Mouse (Mus musculus) monocyte, adult 5-6 weeks (primary cell): ENCODE measurements around the gene Plxnb1. TPM values are rescaled to one million over a fixed set of nuclear protein-coding genes. Genes with fewer than 3 reads are reported as not detected.
A peak's percentile ranks its signal among the peaks of the same experiment; 100 is the strongest.

ENCODE experiments used
- ATAC-seq: fragments of 153-309, 156-312 bp; replicated peaks from 2 replicates; pipeline ENCODE4 v1.8.0; 2017; ENCODE audit warnings: mild to moderate bottlenecking; ENCODE audit not compliant: low TSS enrichment, insufficient number of reproducible peaks, severe bottlenecking, poor library complexity, low FRiP score
- total RNA-seq: library from RNA; stranded (forward); fragments of 200-1000, 200-491, 200-594 nt; gene quantifications from 3 replicates; pipeline ENCODE4 v1.2.3, GENCODE M21; 2017

The Plxnb1 gene
- total RNA-seq, 1 experiment from 2014 or later = 5.5 TPM

DNA sequence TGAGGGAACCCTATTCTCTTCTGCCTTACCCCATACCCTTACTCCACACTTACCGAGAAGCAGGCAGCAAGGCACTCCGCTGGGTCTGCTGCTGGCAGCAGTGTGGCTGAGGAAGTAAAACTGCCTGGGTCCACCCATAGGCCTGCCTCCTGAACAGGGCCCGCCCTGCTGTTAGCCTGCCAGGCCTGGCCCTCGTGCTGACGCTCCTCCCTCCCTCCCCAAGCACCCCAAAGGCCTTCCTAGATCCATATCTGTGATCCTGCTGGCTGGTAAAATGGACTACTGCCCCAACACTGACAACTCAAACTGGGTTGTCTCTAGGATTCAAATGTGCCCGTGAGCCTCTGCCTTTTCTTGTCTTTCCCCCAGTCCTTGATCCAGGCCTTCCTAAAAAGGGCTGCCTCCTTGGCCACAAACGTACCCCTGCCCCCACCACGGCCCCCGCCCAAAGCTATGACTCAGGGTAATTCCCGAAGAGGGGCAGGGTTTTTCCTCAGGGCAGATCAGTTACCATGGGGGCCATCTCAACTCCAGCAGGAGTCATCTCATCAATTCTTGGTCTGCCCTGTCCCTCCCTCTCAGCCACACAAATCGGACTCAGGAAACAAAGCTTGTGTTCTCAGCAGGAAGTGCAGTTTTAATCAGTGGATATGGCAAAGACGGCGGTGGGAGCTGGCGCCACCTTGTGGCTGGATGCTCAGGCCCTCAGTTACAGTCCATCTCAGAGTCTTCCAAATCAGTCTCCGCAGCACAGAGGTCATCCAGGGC is 35.9 kb upstream of the Plxnb1 start, which contains the start of gene Trex1:
Gene Trex1, minus strand, starts transcription at position 599 of the 768 bp plus-strand sequence.
- ATAC-seq = peak; percentile 69

DNA sequence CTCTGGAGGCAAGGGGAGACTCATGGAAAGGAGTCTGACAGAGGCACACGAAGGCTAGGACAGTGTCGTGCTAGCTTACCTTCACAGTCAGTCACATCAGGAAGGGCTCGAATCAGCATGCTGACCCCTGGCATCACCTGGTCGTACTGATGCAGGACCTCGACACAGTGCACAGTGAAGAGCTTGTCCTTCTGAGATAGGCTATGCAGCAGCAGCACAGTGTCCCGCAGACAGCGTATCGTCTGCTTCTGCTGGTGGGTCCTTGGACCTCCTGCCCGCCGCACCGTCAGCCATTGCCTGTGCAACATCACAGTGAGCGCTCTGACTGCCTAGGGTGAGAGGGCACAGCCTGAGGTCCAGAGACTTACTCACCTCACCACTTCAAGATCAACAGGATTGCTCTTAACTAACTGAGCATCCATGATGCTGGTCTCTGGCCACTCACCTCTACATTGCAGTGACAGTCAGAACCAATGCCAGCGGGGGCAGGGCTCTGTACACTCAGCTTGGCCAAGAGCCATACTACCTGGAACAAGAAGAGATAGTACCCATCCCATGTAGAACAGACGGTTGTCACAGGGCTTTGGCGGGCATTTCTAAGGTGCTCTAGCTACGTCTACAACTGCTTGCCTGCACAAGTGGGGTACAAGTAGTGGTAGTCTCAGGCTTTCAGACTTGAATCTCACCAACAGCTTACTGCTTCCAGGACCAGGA is 34.8 kb upstream of the Plxnb1 start:
- ATAC-seq = no peak

DNA sequence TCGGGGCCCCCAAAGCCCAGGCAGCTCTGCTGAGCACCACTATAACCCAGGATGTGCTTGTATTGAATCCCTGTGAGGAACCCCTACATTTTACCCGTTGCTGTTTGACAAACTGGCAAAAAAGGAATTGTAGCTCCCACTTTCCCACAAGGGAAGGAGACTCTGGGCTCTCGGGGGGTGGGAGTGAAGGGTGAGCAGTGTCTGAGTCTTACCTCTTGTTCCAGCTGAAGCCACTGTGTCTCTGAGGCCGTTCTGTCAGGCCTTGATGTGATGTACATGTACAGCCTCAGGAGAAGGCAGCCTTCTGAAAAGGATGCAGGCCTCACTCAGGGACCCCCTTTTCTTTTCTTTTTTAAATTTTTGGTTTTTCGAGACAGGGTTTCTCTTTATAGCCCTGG is 34.3 kb upstream of the Plxnb1 start:
- no peak for ATAC-seq

DNA sequence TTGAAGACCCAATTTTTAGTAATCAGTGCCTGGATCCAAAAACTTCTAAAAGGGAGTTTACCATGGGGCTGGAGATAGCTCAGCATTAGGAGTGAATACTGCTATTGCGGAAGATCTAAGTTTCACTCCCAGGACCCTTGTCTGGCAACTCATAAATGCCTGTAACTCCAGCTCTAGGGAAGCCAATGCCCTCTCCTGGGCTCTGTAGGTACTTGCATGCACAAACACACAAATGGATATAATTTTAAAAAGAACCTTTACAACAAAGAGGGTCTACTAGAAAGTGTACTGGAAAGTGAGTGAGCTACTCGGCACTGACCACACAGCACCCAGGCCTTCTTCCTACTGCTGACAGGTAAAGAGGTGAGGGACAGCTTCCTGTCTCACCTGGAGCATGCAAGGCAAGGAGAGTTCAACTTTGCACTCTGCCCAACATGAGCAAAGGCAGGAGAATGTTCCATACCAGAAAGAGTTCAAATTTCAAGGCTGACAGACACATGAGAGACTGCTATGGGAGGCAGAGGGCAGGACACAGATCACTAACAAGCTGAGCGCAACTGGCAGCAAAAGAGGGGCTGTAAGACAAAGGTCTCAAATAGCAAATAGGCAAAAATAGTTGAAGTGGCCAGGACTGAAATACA is 27.0 kb upstream of the Plxnb1 start:
- ATAC-seq = no peak

DNA sequence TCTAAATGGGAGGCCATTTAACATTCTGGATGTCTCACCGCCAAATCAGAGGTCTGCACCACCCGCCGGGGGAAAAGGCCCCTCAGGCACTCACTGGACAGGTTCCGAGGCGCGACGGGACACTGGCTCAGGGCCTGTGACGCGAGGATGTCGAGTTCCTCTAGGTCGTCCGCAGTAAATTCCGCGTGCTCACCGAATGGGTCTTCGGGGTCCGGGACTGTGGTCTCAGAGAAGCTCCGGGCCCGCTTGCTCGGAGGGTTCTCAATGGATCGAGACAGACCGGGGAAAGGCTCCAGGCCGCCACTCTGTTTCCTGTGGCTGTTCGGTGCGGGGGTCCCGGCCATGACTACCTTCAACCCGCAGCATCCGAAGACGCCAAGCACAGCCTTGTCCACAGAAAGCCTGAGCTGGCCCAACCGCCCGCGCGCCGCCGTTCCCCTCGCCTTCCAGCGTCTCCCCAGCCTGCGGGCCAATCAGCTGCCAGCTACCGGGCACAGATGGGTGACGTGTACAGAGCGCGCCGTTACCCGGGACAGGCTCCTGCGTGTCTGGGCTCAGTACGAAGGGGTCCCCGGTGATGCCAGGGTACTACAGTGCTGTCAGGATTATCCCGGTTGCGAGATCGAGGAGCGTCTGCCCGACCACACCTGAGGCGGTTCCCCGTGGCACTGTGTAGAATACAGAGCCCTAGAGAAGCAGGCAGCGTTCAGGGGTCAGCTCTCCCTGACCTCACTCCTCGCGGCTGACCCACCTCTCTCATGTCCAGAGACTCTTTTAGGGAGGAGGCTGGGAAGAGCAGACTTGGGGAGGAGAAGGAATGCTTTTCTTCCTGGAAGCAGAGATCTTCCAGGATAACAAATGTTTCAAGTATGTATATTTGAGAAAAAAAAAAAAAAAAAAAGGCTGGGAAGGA is 21.3 kb upstream of the Plxnb1 start, which contains the start of gene Atrip:
Gene Atrip, minus strand, starts transcription at position 464 of the 913 bp plus-strand sequence.
- ATAC-seq = peak; percentile 99

DNA sequence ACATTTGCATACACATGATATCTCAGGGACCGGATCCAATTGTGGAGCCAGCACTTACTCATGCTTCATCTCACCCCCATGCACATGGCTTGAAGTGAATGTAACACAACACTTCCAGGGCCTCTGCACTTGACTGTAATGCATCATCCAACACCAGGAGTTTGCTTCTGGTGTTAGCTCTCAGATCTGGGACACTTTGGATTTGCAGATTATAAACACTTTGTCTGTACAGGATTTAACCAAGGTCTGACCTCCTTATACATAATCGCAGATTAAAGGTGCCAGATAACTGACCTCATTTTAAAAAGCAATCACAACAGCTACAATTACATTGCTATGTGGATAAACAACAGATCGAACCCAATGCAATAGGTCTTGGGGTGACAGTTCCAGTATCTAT is 14.7 kb upstream of the Plxnb1 start:
- ATAC-seq = no peak

DNA sequence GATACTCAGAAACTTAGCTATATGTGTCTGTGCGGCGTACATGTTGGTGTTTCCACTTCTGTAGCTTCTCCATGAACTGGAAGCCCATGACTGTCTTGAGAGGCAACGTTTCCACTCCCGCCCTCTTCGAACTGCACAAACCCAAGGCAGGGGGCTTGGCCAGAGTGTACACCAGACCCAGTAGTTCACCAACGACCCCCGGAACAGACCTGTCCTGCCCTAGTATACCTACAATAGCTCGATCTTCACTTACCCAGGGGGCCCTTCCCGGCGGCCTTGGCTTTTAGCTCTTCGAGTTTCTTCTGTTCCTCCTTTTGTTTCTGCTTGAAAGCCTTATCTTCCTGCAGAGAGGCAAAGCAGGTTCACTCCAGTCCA is 13.5 kb upstream of the Plxnb1 start:
- no peak for ATAC-seq

DNA sequence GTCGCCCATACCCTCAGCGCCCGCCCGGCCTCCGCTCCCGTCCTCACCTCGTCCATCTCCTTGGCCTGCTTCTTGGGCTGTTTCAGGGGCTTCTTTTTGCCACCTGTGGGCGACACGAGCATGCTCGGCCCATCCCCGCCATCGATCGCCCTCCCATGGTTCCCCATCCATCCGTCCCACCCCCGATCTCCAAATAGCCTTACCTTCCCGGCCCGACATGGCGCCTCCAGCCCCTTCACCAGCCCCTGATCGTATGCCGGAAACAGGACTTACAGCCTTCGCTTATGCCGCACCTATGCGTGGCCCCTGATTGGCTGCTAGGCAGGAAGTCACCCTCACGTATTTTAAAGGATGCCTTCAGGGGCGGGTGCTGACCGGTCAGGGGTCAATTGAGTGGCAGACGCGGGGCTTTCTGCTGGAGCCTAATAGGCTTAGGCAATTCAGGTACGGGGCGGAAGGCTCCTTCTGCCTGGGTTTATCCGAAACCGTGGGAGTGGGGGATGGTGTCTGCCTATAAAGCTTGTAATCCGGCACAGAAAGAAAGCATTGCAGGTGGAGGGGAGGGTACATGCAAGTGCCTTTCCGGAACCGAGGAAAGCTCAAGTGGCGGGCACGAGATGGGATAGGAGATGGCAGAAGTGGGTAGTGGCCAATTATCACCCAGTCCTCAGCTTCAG is 12.9 kb upstream of the Plxnb1 start, which contains the start of the genes Ccdc51 and Tma7:
Gene Ccdc51, plus strand, starts transcription at position 370 of the 677 bp plus-strand sequence.
Gene Tma7, minus strand, starts transcription at position 464 of the 677 bp plus-strand sequence.
- peak; percentile 98 for ATAC-seq

DNA sequence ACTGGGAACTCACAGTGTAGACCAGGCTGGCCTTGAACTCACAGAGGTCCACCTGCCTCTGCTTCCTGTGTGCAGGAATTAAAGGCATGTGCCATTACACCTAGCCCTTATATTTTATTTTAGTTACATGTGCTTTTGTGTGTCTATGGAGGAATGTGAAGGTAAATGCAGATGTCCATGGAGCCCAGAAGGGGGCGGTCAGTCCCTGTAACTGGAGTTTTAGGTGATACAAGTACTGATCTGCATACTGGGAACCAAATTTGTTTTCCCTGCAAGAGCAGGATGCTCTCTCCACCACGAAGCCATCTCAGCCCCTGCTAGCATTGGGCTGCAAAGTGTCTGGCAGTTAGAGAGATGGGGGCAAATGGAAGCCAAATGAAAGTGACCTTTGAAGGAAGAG is 10.3 kb upstream of the Plxnb1 start:
- ATAC-seq = no peak

DNA sequence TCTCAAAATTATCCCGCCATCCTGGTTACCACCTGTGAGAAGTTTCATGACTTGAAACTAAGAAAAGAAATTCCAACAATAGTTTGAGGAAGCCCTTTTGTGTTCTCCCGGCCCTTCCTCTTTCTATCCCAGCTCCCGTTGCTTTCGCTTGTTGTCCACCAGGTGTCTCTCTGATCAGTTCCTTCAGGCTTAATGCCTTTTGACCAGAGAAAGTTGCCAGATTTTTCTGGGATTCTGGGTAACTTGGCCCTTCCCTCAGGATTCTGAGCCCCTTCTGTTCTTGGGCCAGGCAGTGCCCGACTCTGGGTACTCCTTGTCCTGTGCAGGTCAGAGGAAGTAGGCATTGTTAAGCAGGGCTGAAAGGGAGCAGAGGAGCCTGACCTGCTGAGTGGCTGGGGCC is 7.2 kb upstream of the Plxnb1 start:
- no peak for ATAC-seq

DNA sequence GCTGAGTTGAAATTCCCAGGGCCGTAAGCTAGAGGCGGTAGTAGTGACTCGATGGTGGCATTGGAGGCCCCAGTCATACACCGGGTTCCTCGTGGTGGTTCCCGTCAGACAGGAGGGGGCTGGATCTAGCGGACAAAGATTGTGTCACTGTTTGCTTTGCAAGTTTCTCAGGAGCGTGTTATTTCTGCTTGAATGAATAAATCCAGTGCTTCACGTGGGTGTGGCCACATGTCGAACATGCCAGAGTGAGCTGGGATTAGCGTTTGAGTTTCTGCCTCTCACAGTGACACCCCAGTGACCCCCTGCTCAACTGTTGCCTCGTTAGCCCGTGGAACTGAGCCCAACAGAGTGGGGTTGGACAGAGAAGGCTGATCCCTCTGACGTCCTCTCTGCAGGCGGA is 4.7 kb upstream of the Plxnb1 start:
- no peak for ATAC-seq

DNA sequence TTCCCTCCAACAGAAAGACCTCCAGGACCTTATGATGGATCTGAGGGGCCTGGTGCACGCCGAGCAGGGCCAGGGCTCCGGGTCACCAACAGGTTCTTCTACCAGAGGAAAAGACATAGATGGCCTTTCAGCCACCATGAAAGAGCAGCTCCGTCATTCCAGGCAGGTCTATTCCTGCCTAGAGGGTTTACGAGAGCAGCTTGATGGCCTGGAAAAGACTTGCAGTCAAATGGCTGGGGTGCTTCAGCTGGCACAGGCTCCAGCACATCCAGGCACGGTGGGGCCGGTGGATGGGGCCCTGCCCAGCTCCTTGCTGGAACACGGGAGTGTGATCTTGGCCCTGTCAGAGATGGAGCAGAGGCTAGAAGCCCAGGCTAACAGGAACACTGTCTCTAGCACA is 3.4 kb upstream of the Plxnb1 start:
- no peak for ATAC-seq

DNA sequence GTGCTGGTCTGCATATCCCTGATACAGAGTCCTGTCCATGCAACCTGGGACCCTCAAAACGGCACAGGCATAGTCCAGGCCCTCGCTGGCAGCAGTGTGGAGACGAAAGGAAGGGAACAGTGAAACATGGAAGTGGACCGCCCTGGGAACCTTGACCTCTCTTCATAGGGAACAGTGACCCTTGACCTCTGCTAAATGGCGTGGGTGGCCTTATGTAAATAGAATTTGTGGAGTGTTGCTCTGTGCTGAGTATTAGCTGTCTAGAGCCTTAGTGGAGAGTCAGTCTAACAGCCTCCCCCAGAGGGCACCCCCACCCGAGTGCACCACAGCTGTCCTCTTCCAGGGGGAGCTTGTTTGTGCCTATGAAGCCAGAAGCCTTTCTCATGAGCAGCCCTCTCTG is 2.4 kb upstream of the Plxnb1 start:
- ATAC-seq = no peak

DNA sequence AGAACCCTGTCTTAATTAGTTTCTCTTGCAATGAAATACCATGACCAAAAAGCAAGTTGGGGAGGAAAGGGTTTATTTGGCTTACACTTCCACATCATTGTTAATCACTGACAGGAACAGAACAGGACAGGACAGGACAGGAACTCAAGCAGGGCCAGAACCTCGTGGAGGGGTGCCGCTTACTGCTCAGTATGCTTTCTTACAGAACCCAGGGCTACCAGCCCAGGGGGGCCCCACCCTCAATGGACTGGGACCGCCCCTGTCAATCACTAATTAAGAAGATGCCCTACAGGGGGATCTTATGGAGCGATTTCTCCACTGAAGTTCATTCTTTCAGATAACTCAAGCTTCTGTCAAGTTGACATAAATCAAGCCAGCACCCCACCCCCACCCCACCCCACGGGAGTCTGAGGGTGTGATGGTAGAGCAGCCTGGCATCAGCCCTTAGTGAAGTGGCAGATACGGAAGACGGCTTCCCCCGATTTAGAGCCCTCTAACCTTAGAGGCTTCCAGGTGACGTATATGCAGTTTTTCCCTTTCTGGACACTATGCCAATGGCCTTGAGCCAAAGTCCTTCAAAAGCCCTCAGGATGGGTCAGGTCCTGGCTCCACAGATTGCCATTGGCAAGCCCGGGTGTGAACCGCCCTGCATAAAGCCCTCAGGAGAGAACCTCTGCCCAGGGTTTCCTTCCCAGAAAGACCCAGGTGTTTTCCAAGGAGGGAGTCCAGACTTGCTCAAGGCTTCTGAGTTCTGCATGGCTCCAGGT is 1.2 kb upstream of the Plxnb1 start:
- no peak for ATAC-seq

DNA sequence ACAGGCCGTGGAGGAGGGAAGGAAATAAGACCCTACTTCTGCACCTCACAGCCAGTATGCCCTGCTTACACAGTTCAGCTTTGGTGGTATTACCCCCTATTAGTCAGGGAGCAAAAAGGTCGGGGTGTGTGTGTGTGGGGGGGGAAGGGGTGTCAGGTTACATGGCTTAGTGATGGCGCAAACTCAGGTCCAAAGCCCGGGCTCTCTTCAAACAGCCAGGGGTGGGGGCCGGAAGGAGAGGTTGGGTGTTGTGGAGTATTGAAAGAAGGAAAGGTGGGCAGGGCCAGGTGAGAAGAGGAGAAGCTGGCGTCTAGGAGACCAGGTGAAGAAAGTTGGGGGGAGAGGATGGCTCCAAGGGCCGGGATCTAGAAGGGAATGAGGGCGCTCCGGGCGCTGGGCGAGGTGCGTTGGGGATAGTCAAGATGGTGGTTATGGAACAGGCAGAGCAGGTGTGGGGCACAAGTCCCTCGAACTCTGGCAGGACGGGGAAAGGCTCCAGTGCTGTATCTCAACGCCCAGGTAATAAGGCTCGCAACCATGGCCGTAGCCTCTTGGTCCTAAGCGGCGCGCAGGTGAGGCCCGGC is 544 bp upstream of the Plxnb1 start:
- no peak for ATAC-seq

DNA sequence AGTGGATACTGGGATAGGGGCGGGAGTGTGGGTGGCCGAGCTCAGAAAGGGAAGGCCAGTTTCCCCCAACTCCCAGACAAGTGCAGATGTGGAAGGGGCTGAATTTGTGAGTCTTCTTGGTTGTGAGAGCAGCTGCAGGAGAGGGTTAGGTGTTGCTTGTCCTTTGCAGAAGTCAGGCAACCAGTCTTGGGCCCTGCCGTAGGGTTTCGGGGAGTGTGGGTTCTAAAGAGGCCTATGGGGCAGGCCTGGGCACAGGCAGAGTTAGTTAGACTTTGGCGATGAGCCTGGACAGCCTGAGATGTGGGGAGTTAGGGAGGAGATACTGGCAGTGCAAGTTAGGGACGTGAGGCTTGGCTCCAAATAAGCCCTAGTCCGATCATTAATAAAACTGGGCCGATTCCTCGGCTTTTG is 1.1 kb downstream of the Plxnb1 start:
- ATAC-seq = no peak

DNA sequence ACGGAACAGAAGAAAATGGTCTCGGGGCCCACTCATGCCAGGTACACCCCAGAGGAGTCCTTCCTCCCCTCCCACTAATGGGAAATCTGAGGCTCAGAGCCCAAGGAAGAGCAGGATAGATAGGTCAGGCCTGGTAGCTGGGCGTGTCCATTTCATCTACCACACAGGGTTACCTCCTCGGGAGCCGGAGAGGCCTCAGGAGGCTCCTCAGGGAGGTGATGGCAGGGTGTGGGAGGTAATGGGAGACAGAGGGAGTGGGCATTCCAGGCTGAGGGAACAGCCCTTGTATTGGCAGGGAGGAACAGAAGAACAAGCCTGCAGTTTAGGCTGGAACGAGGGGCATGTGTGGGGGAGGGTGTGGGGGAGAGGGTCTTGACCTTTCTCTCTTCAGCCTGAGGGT is 1.7 kb downstream of the Plxnb1 start:
- ATAC-seq = no peak
